Mouse (Mus musculus) cortical plate, adult 2 months (tissue): ENCODE data around the gene Plekhg2.

Source experiments
- CTCF ChIP-seq: fragments of 200-500 bp; IDR thresholded peaks from 2 replicates; pipeline ENCODE4 v1.5.1; 2011; ENCODE audit warnings: mild to moderate bottlenecking, control low read depth, low read length; ENCODE audit not compliant: insufficient read depth; ENCODE audit errors: extremely low read depth
- POLR2A ChIP-seq: fragments of 200-500 bp; IDR thresholded peaks from 2 replicates; pipeline ENCODE4 v1.6.1; 2011; ENCODE audit warnings: mild to moderate bottlenecking, low read length, control low read depth; ENCODE audit not compliant: insufficient read depth; ENCODE audit errors: extremely low read depth

DNA sequence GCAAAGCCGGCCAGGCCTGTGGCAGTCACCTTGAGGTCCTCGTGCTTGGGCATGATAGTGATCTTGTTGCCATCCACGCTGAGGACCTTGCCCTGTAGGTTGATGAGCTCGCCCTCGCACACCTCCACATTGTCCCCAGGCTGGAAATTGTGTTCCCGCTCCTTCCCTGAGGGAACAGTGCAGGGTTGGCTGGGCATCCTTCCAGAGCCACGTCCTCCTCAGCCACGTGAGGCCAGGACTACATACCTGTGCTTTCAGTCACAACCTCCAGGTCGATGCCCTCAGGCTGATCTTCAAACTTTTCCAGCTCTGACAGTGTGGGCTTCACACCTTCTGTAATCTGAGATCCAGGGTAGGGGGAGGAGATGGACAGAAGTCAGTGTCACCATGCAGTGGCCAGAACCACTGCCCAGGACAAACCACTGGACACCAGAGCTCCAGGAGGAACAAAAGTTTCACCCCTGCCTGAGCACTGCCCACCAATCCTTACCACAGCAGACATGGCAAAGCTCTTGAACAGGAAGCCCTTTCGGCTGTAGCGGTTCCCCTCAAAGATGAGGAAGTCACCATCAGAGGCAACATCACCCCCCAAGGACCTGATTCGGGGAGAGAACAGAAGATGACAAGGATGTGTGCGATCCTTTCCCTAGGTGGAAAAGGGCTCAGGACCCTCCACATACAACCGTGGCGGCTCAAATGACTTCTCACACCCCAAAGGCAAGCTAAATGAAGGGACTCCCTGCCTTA, 50.3 kb downstream of the Plekhg2 start:
- TF ChIP-seq POLR2A: no peak
- no peak for TF ChIP-seq CTCF
